Mouse (Mus musculus): ENCODE data around the gene Uqcr10. TPM values are rescaled to one million over a fixed set of nuclear protein-coding genes. Genes with fewer than 3 reads are reported as not detected.
"Not testable (repeated sequence)": the region's sequence is repeated elsewhere in the genome, so short reads cannot be mapped to it uniquely, and the experiment has no call there.

Uqcr10 gene
- total RNA-seq, 4 experiments from 2014 or later = 342 to 372 (median 351) TPM

DNA sequence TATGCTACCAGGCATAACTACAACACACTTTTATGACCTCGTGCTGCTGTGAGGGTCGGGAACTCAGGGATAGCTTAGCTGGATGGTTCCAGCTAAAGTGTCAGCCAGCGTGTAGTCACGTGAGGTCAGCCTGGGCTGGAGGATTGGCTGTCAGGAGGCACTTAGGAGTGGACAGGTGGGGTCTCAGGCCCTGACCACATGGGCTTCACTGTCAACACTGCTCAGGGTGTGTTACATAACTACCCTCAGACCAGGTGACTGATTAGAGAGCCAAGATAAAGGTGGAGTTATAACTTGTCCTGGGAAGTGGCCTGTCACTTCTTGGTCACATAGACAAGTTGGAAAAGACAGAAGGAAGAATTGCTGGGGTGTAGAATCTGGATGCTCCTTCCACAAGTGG lies 11.5 kb upstream of the Uqcr10 start:
- DNase-seq (ENCODE audit: low spot score in 2 of 2) = no peak

DNA sequence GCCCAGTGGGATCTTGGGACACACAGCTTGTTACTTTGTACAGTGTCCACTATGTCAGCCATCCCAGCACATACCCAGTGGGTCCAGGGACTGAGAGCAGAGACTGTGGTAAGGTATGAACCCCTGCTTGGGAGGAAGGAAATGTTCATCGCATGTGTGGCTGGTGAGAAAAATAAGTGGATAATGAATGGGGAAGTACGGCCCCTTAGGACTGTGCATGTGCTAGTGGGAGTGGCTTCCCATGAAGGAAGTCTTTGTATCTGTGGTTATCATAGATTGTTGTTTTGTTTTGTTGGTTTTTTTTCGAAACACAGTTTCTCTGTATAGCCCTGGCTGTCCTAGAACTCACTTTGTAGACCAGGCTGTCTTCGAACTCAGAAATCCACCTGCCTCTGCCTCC lies 10.6 kb upstream of the Uqcr10 start:
- DNase-seq (ENCODE audit: low spot score in 2 of 2) = no peak

DNA sequence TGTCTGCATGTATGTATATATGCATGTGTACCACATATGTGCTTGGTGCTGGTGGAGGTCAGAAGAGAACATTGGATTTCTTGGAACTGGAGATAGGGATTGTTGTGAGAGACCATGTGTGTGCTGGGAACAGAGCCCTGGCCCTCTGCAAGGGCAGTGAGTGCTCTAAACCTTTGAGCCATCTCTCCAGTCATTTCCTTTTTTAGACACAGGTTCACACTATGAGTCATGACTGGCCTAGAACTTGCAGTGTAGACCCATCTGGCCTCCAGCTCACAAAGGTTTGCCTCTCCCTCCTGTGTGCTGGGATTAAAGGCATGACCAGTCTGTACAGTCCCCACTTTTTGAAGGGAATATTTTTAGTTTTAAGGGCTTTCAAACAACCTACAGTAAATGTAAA lies 8.7 kb upstream of the Uqcr10 start:
- DNase-seq (ENCODE audit: low spot score in 2 of 2) = no peak

DNA sequence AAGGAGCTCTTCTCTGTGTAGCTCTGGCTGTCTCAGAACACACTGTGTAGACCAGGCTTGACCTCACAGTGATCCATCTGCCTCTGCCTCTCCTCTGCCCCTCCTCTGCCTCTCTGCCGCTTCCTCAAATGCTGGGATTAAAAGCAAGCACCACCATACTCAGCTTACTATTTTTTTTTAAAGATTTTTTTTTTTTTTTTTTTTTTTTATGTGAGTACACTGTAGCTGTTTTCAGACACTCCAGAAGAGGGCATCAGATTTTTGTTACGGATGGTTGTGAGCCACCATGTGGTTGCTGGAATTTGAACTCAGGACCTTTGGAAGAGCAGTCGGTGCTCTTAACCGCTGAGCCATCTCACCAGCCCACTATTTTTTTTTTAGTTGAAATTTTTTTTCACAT lies 6.0 kb upstream of the Uqcr10 start:
- DNase-seq (ENCODE audit: low spot score in 2 of 2) = not testable (repeated sequence)

DNA sequence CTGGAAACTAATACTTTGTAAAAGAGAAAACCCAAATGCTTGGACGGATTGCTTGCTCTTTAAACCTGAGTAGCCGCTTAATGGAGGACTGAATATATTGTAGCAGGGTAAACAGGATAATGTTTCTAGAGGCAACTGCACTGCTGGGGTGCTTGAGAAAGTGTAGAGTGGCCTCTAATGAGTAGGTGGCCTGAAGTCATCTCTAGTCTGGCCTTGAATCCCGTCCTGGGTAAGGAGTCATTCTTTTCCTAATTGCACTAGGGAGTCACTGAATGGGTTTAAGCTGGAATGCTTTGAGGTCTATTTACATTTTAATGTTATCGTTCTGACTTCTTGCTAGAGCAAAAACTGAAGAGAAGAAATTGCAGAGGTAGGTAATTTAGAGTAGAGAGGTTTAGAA lies 1.0 kb upstream of the Uqcr10 start:
- no peak for DNase-seq (ENCODE audit: low spot score in 2 of 2)

DNA sequence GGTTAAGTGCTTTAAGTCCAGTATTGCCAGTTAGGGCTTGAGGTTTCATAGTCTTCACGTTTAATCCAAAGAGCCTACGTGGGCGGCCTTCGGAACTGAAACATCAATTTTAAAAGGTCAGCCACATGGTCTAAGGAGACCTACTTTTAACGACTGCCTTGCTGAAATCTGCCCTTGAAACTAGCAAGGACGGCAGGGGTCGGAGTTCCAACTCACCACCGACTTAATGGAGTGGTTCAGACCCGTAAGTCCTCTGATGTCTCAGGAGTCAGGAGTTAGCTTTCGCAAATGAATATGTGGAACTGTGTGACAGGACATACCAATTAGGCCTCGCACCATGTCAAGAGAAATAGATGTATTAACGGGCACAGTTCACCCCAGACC lies 462 bp downstream of the Uqcr10 start:
- DNase-seq (ENCODE audit: low spot score in 2 of 2) = no peak

DNA sequence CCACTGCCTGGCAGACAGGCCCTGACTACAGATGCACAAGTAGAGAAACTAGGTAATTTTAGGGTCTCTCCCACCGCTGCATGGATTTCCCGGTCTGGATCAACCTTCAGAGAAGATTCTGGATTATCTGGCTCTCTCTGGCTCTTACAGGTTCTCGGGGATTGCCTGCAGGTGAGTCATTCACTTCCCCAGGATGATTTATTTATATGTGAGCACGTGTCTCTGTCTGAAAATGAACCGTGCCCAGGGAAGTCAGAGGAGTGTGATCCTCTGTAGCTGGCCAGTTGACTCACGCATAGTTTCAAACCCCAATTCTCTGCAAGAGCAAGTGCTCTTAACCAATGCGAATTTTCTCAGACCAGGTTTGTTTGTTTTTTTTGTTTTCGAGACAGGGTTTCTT lies 3.4 kb downstream of the Uqcr10 start:
- DNase-seq (ENCODE audit: low spot score in 2 of 2) = no peak

DNA sequence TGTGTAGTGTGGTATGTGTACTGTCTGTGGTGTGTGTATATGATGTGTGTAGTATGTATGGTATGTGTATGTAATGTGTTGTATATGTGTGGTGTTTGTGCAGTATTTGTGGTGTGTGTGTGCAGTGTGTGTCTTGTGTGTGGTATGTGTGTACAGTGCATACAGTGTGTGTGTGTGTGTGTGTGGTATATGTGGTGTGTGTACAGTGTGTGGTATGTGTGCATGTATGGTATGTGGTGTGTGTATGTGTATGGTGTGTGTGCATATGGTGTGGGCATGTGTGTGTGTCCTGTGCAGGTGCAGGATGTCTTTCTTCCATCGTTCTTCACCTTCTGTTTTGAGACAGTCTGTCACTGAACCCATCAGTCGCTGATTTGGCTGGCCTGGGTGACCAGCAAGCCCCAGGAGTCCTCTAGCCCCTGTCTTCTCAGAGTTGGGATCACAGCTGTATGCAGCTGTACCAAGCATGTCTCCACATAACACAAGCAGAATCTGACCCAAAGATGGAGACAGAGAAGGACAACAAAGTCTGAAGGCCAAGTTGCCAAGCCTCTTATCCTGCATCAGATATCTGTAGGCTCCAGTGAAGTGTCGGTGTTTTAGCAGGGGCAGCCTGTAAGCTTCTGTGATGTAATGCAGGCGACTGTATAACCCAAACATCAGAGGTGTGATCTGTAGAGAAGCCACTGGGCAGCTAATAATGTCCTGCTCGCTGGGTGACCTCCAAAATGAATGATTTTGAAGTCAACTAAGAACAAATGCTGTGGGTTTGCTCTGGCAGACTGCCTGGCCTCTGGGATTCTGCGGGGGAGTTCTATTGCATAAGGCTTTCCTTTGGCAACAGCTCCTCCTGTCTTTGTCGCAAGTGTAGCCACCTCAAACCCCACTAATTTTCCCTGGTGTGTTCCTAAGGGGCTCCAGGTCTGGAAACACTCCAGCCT lies 6.8 kb downstream of the Uqcr10 start:
- DNase-seq (ENCODE audit: low spot score in 2 of 2) = peak; percentile 56 to 73

DNA sequence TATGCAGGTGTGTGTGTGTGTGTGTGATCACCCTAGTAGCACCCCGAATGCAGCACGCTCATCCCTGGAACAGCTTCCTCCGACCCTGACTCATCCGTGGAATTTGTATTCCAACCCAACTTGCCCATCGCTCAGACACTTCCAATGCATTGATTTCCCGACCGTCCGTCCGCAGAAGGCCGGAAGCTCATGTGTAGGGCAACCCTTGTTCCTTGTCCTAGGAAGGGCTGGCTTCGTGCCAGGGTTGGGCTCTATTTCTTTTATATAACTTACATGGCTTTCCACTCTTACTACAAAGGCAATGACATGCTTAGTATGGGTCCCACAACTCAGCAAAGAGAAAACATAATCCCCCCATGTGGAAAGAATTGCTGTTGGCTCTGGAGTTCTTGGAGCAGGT lies 12.0 kb downstream of the Uqcr10 start:
- DNase-seq (ENCODE audit: low spot score in 2 of 2) = no peak

DNA sequence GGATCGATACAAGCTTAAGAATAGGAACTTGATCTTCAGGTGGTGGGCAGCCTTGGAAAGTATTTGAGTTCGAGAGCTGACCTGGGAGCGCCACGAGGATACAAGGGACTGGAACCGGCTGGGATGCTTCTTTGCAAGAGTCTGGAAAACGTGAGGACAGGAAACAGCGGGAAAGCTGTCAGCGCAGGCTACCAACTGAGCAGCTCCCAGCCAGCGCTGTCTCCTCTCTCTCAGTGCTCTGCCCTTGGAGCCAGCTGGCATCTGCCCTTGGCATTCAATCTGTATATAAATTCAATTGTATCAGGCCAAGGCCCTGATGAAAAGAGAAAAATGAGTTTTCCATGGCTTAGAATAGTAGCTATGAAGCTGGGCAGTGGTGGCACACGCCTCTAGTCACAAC lies 12.9 kb downstream of the Uqcr10 start:
- DNase-seq (ENCODE audit: low spot score in 2 of 2) = no peak

DNA sequence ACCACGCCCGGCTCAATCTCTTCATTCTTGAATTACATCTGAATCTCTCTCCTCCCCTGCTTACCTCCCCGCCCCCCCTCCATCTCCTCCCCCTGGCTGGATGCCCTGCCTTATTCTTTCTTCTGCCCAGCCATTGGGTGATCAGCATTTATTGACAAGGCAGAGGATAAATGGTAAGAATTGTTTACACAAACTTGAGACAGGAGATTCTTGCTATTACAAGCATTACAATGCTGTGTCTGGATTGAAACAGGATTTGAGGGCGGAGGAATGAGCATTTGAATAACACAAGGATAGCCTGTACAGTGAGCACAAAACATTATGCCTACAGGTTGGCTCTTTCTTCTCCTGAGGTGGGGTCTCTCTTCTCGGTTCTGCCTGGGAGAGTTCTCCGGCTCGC lies 13.8 kb downstream of the Uqcr10 start:
- no peak for DNase-seq (ENCODE audit: low spot score in 2 of 2)

DNA sequence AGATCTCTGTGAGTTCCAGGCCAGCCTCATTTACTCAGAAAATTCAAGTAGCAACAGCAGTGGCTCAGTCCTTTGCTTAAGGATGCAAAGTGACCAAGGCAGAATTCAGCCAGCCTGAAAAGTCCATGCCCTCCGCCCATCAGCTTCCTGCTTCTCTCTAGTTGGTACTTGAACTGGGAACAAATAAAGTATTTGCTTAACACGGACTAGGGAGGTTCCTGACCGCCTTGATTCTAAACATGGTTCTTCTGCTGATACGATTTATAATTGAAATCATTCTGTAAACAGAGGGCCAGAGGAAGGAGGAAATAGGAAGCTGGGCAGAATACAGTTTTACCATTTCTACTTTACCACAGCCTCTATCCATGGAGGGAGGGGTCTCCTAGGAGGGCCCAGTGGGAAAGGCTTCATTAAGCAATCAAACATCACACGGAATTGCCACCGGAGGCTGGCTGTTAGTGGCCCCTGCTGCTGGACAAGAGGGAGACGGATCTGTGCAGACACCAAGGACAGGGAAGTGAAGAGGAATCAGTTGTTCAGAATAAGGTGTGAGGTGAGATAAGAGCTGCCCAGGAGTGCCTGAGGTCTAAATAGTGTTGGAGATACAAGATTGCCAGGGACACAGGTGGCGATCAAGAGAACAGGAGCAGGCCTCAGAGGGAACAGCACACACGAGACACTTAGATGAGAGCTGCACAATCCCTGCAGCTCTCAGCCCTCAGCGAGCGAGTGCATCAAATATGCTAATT lies 15.3 kb downstream of the Uqcr10 start:
- DNase-seq (ENCODE audit: low spot score in 2 of 2) = no peak

DNA sequence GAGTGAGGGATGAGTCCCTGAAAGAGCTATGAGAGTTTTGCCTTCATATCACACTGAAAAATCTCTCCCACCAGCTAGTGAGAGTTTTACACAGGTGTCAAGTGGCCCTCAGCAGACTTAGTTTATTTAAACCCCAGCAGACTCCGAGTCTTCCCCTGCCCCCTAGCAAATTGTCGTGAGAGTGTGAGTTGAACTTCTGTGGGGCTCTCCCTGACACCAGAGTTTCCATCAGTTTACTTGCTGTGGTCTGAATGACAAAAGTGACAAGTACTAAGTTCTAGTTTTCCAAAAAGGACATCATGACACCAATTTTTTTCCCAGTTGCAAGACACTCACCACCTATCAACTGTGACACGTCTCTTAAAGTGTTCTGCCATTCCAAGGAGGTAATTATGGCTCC lies 16.3 kb downstream of the Uqcr10 start:
- no peak for DNase-seq (ENCODE audit: low spot score in 2 of 2)

DNA sequence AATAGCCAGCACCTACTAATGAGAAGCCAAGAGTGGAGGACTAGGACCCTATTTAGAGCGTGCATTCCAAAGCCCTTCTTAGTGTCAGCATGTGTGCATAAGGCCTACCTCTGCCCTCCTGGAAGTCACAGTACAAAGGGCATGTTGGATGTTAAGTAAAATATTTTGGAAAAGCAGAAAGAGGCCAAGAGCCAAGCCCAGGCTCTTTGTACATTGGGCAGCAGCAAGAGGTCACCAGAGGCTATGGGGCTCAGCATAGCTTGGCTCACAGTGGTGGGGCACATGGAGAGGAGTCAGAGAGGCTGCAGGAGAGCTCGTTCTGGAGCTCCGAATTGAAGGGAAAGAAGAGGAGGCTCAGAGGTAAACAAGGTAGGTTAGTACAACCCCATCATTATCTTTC lies 17.1 kb downstream of the Uqcr10 start:
- DNase-seq (ENCODE audit: low spot score in 2 of 2) = no peak

DNA sequence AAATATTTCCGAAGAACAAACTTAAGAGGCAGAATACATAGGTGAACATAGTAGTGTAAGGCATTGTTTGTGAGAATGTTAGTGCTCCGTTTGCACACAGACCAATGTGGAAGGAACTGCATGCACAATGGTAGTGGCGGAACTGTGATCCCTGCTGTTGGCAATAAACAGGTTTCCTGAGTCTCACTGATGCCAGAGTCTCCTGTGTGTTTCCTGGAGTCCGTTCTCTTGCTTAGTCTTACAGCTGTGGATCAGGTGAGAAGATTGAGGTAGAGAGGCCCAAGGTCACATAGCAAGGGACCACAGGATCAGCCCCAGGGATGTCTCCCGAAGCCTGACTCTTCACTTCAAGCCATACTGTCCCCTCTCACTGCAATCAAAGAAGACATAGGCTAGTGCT lies 18.6 kb downstream of the Uqcr10 start:
- no peak for DNase-seq (ENCODE audit: low spot score in 2 of 2)

DNA sequence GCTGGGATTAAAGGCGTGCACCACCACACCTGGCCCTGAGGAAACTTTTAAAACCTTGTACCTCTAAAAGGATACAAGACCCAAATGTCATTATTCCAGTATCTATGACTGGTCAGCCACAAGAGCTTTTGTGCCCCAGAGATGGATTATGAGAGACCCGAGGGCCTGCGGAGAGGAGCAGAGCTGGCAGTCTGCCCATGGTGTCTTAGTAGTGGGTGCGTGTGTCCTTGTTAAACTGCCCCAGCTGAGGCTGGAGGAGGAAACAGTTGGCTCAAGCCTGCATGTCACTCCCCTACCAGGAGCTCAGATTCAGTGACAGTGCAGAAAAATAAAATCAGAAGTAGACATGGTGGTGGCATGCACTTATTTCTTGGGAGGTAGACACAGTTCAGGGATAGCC lies 19.1 kb downstream of the Uqcr10 start:
- DNase-seq (ENCODE audit: low spot score in 2 of 2) = no peak

DNA sequence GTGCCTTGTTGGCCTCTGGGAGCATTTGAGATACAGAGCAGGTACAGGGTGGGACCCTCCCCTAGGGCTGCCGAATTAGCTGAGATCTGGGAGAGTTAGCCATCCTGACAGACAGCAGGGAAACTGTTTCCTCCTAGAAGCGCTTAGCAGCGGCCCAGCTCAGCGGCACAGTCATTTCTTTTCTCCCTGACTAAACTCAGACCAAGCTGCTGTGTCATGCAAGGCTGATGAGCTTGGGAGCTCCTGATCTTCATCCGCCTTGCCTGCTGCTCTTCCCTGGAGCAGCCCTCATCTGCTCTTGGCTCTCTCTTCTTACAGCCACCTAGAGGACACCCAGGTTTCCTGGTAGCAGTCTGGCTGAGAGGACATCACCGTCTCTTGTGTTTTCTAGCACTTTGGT lies 20.0 kb downstream of the Uqcr10 start:
- DNase-seq (ENCODE audit: low spot score in 2 of 2) = no peak

DNA sequence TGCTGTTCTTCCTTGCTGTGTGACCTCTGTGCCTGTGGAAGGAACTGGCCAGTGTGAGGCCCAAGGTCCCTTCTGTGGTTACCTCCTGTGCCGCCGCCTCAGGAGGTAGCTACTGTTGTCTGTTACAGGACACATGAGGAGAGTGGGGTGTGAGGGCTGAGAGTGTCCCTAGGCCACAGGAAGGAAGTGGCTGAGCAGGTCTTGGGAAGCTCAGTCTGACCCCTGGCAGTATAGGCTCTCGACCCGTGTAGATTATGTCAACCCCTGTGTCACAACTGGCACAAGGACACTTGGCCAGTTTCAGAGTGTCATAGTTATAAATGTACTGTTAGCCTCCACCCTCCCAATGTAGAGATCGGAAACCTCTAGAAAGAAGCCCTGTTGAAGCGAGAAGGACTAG lies 20.6 kb downstream of the Uqcr10 start:
- no peak for DNase-seq (ENCODE audit: low spot score in 2 of 2)

DNA sequence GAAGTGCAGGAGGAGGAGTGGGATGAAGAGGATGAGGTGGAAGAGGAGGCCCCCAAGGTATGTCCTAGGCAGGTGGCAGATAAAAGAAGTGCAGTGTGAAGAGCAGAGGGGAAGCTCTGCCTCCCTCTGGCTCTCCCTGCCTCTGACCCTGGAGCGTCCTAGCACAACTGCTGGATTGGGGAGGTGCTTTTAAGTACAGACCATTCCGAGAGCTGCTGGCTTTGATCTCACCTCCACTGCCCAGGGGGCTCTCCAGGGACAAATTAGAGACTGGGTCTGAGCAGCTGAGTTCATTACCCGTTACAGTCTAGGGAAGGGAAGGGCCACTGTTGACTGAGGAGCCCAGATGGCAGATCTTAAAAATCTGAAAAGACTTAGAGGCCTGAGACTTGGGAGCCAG lies 24.0 kb downstream of the Uqcr10 start:
- no peak for DNase-seq (ENCODE audit: low spot score in 2 of 2)

DNA sequence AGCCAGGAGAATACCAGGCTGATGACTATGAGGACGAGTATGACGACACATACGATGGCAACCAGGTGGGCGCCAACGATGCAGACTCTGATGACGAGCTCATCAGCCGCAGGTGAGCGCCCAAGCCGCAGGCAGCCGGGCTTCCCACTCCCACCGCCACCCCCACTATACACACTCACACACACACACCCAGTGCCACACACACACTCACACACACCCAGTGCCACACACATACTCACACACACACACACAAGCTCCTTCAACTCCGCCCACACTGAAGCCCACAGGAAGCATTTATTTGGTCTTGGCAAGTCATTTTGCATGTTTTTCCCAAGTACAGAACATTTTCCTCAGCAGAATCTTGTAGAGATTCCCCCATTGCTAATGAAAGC lies 24.7 kb downstream of the Uqcr10 start:
- no peak for DNase-seq (ENCODE audit: low spot score in 2 of 2)

DNA sequence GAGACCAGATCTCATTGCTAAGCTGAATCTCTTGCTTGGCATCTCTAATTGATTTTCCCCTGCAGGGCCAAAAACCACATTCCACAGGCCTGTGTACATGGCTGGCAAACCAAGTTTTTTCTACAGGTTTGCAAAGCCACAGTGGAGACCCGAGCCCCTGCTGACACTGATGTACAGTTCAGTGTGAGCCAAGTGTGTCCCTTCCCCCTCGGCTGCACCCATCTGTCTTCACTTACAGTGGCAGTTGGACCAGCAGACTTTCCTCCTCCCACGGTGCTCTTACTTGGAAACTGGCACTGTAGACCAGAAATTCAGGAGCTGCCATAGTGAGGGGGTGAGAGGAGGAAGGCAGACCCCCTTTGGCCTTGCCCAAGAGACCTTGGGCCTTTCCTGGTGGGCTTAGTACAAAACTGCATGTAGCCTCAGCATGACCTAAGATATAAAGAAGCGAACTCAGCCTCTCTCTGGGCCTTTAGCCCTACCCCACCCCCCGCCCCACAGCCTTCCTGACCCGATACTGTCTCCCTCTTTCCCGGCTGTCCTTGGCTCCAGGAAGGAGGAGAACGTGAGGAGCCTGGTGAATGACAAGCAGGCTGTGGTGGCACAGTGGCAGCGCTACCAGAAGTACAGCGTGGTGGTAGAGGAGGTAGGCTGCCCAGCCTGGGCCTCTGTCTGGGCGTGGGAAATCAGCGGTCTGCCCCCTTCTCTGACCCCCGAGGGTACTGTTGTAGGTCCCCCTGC lies 25.3 kb downstream of the Uqcr10 start:
- peak; percentile 77 to 81 for DNase-seq (ENCODE audit: low spot score in 2 of 2)

DNA sequence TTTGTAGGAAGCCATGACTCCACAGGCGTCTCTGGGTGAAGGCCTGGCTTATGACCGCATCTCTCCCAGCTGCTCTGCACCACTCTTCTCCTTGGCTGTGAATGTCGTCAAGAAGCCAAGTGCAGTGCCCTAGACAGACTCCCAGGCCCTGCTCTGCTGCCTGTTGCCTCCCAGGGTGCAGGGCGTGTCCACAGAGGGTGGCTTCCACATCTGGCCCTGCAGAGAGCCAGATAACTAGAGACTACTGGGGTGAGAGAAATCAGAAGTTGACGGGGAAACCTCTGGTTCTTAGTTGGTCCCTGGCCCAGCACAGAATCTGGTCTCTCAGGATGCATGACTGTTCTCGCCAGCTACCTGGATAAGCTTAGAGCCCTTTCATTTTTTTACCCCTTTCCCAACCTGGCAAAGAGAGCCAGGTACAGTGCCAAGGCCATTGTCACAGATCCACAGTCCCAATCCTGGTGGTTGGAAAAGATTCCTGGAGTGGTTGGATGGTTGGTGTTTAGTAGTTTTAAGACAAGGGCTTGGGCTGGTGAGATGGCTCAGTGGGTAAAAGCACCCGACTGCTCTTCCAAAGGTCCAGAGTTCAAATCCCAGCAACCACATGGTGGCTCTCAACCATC lies 26.8 kb downstream of the Uqcr10 start:
- DNase-seq (ENCODE audit: low spot score in 2 of 2) = no peak

Measured in layer of hippocampus, adult 8-10 months (tissue).